In the genomic region with DNA sequence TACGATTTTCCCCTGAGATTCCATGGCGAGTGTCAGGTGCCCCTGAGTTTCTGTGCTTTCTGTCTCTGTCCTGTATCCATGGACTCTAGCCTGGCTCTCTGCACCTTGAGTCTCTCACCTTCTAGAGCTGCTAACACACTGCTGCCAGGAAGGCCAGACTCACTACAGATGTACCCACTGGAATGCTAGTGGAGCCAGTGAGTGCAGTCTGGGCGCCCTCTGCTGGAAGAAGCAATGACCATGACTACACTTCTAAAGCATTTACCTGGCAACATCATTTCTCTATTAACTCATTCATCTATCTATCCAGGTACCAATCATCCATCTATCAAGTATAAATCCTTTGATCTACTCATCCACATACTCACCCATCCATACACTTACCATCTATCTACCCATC, we compare ENCODE assay signal across 9 mouse cellular contexts. TPM values are rescaled to one million over a fixed set of nuclear protein-coding genes. Genes with fewer than 3 reads are reported as not detected.
DNase-seq lines count a peak whose midpoint lies in the region; ATAC-seq and TF ChIP-seq lines count a peak whose summit lies in the region.
"Had no signal": no experiment of that assay in that cellular context is flagged by ENCODE, and none has a peak within 500 bp of the region (broad histone marks: within the 10 kb centered on the region; RNA-seq: fewer than 3 reads in every experiment).

No protein-coding gene starts in this region.

- peak; percentile 40; the same call in 1 of the 2 replicates for ATAC-seq in monocyte, adult 5-6 weeks (replicated peaks; ENCODE audit: insufficient number of reproducible peaks, low FRiP score, low TSS enrichment, poor library complexity, severe bottlenecking)

- no peaks in the 10 kb centered on the region for H3K4me1 ChIP-seq in cortical plate, adult 2 months (ENCODE audit: control insufficient read depth, insufficient read depth, low read length)

- H3K4me3 ChIP-seq in cortical plate, adult 2 months (ENCODE audit: insufficient read depth, low read length): no peak overlapping the region
- H3K4me3 ChIP-seq: liver, embryonic 13.5 days had no signal

- TF ChIP-seq CTCF in cortical plate, adult 2 months (IDR thresholded peaks at IDR 0.05; ENCODE audit: extremely low read depth, insufficient read depth, low read length): peak; percentile 93

- no peak for TF ChIP-seq POLR2A in cortical plate, adult 2 months (IDR thresholded peaks at IDR 0.05; ENCODE audit: extremely low read depth, insufficient read depth, low read length)

- intact Hi-C loops in heart, postnatal 25 days (cut with DNase I): loop anchor here (1.0 to 5.0 kb wide), 2 partner anchors 81 to 273 kb away; no protein-coding TSS in a partner anchor
- intact Hi-C loops in left cerebral cortex, postnatal 14 days (cut with DNase I): loop anchor here (1.0 to 10.0 kb wide), 2 partner anchors 81 to 276 kb away; no protein-coding TSS in a partner anchor

- no peak overlapping the region for H3K27ac ChIP-seq in cortical plate, adult 2 months (ENCODE audit: insufficient read depth, low read length)
- H3K27ac ChIP-seq: liver, embryonic 13.5 days had no signal

- peak; percentile 89 for DNase-seq in heart, adult 11 months
- DNase-seq in heart, postnatal 25 days (ENCODE audit: low spot score): no peak
- peak; percentile 75 for DNase-seq in gastrocnemius, postnatal 10 days
- DNase-seq in kidney, adult 11 months: peak; percentile 36
- peak; percentile 67 to 80 for DNase-seq in left cerebral cortex, postnatal 14 days (ENCODE audit: low spot score in 2 of 2)
- peak; percentile 85 for DNase-seq in testis, postnatal 10 days (ENCODE audit: low spot score)
- DNase-seq: liver, embryonic 13.5 days had no signal

RNA-seq across cellular contexts. Expression of a gene that starts 9.4 kb away (rescaled TPM):
- total RNA-seq in heart, postnatal 25 days (2021): under 1 TPM in 1 of 2 experiments, not detected in 1; 0.08 TPM
- not detected in 2 replicates for polyA plus RNA-seq in cortical plate, adult 2 months (2012; rRNA removed)
- total RNA-seq in gastrocnemius, postnatal 10 days (2021): not detected
- under 1 TPM in 1 of 2 experiments, not detected in 1; 0.25 TPM for total RNA-seq in left cerebral cortex, postnatal 14 days (2021)
- not detected in 3 replicates for total RNA-seq in monocyte, adult 5-6 weeks (2017)
- polyA plus RNA-seq: liver, embryonic 13.5 days had no signal

RNA-seq across cellular contexts. Expression of a gene that starts 58.3 kb away (rescaled TPM):
- 10 to 100 TPM; 10.7 to 11.4 TPM for total RNA-seq in heart, postnatal 25 days (2021)
- 4.4 and 4.6 TPM in 2 replicates for polyA plus RNA-seq in cortical plate, adult 2 months (2012; rRNA removed)
- 1 to 10 TPM; 7.4 to 8.8 TPM for total RNA-seq in gastrocnemius, postnatal 10 days (2021)
- total RNA-seq in left cerebral cortex, postnatal 14 days (2021): 1 to 10 TPM; 3.0 to 3.9 TPM
- 0.10 TPM in 1 of 3 replicates, not detected in the others for total RNA-seq in monocyte, adult 5-6 weeks (2017)
